Mouse (Mus musculus) left cerebral cortex, adult 8-10 months (tissue): ENCODE results near the gene Cerkl. TPM values are rescaled to one million over a fixed set of nuclear protein-coding genes. Genes with fewer than 3 reads are reported as not detected.
A peak's percentile ranks its signal among the peaks of the same experiment; 100 is the strongest.

Experiments
- DNase-seq, 2 experiments: peaks; one replicate each; pipeline ENCODE4 v3.0.0; 2022; ENCODE audit warnings: low spot score in 2 of 2
- total RNA-seq, 4 experiments: library from RNA; stranded (reverse); gene quantifications; 2 replicates each; pipeline ENCODE4 v1.2.4; 2022

Cerkl gene
- total RNA-seq, 4 experiments from 2014 or later = 2.5 to 7.1 (median 4.8) TPM

DNA sequence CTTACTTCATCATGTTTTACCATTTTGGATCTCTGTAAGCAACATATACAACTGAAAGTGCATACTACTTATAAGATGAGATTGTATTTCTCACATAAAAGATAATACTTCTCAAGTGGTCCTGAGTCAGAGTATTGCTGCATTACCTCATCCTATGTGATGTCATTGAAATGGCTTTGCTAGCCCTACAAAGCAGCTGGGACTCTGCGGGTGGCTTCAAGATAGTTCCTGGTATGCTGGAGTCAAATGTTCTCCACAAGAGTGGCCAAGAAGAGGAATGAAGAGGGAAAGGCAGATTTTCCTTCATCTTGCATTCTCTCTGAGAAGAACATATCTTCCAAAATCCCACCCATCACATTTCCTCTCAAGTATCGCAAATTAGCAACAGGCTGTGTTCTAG is 13.2 kb downstream of the Cerkl start:
- no peak for DNase-seq

DNA sequence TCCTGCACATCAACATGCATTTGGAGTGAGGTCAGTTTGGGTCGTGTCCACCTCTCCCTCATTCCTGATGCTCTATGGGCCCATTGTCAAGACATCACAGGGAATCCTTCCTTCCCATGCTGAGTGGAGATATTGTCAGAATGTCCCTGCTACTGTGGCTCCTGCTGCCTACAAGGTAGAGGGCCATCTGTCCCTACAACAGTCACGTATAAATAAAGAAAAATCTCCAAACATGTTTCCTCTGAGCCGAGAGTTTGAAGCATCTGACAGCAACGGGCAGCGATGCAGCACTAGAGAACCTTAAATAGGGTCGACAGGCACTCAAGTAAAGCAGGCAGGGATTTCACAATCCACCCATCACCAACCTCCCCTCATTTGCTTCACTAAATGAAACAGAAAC is 13.7 kb downstream of the Cerkl start:
- DNase-seq = no peak

DNA sequence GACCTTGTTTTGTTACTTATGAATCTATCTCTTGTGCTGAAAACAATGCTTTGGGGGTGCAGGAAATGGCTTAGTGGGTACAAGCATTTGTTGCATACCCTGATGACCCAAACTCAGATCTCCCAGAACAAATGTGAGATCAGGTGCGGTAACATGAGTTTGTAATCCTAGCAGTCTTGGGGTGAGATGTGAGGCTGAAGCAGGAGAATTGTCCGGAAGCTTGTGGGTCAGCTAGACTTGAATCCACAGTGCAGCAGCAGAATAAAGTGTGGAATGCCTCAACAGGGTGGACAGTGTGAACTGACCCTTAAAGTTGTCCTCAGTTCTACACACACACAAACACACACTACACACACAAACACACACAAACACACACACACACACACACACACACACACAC is 14.4 kb downstream of the Cerkl start:
- DNase-seq = no peak

DNA sequence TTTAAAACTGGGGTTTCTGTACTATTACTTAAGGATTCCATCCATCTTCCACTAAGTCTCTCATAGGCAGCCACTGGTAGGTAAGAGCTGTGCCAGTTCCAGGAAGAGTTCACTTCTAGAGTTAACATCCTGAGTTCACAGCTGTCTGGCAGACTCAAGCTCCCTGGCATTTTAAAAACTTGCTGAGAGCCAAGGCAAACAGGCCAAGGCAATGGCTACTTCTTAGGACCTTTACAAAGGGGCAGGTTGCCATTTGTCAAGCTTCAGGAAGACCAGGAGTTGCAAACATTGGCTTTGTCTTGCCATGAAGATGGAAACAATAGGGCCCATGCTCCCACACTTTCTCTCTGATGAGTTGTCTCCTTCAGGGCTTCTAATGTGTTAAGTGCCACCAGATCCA is 26.5 kb downstream of the Cerkl start:
- DNase-seq = no peak

DNA sequence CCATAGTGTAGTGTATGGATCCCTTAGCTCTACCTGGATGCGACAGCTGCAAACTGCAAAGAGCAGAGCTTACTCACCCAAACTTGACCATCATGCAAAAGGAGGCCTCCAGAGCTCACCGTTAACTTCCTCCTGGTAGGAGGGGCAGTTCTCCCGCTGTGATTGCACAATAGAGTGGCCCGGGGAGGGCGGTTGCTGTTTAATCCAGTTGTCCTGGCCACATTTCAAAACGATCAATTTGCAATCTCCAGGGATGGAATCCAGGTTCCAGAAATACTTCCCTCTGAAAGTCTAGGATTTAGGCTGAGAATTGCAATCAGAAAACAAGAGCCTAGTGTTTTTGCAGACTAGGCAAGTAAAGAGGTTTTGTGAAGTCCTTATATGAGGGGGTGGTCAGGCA is 26.9 kb downstream of the Cerkl start:
- DNase-seq = no peak

DNA sequence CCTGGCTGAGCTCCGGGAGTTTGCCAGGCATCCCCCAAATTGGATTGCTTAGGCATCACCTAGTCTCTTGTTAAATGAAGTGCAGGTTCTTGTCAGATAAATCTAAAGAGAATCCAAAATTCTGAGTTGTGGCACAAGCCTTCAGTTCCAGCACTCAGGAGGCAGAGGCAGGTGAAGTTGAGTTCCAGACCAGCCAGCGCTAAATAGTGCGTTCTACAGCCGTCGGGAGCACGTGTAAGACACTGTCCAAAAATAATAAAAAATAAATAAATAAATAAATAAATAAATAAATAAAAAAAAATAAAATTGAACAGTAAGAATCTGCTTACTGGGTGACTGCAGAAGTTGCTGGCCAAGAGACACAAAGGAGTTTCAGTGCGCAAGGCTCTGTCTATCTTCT is 27.5 kb downstream of the Cerkl start:
- DNase-seq = no peak

DNA sequence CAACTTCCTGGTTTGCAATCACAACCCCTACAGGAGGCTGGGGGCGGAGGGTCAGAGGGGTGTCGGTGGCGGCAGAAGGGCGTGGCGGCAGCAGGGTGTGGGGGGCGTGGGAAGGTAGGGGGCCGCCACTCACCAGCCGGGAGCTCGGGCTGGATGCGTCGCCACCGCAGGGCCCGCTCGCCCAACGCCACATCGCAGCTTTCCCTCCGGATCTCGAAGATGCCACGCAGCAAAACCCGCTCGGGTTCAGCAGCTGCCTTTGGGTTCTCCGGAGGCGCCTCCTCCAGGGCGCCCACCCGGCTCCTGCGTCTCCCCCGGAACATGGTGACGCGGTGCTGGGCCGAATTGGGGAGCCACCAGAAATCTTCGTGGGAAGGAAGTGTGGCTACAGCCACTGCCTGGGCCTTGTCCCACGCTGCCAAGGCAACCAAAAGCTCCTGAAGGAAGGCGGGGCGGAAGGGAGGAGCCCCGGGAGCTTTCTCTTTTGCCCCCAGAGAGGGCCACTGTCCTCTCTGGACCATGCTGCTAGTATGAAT is 27.9 kb downstream of the Cerkl start:
- peak; percentile 5 to 29 for DNase-seq

DNA sequence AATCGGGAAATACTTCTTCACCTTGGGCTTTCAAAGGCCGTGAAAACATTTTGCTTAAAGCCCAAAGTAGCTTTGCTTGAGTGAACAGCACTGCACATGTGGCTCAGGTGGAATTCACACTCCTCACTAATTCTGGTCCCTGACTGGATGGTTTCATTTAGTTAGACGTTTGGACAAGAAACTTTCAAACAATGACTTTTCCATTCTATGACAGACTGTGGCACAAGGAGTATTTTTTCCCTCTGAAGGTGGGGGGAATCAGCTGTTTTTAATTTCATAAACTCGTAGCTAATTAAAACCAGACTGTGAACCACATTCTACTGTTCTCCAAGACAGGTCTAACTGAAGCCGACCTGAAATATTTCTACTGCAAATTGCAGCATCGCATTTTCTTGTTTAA is 28.6 kb downstream of the Cerkl start:
- DNase-seq = no peak

DNA sequence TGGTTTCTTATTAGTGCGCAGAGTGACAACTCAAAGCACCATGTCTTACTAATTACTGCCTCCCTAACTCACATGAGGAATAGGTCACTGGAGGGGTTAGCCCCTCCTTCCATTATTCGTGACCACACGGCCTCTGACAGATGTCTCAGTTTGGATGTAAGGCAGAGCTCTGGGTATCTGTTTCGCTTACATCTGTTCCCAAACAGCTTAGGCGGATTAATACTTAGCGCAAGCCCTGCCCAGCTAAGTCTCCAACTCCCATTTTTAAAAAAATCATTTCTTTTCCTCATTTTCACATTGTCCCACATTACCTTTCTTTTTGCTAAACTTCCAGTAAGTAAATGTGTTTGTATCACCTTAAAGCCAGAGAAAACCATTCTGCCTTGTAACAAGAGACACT is 34.9 kb downstream of the Cerkl start:
- DNase-seq = no peak

DNA sequence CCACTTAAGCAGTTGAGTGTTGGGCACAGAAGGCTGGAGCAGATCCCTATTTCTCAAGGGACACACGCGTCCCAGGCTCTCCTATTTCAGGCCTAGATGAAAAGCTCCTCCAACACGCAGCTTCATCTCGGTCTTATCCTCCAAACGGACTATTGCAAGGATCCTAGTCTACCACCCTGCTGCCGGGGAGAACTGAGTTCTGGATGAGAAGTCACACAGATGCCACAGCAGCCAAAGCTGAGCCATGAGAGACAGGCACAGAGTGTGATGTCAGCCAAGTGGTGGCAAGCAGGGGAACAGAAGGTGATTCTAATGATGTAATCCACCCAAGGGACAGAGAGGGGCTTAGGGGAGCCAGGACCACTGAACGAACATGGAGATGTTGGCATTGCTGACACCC is 42.1 kb downstream of the Cerkl start:
- DNase-seq = no peak

DNA sequence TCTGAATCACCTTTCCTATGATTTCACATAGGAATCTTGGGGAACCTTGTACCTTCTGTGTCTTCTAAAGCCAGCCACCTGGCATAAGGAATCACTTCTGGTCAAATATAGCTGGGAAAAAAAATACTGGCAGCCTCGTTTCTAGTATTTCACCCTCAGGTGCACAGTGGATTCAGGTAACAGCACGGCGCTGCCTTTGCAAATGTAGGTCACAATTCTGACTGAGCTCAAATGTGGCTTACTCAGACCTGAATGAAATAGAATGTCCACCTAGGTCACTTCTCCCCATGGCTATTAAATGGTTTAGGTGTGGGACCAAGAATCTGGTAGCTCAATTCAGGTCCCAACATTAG is 45.7 kb downstream of the Cerkl start:
- no peak for DNase-seq

DNA sequence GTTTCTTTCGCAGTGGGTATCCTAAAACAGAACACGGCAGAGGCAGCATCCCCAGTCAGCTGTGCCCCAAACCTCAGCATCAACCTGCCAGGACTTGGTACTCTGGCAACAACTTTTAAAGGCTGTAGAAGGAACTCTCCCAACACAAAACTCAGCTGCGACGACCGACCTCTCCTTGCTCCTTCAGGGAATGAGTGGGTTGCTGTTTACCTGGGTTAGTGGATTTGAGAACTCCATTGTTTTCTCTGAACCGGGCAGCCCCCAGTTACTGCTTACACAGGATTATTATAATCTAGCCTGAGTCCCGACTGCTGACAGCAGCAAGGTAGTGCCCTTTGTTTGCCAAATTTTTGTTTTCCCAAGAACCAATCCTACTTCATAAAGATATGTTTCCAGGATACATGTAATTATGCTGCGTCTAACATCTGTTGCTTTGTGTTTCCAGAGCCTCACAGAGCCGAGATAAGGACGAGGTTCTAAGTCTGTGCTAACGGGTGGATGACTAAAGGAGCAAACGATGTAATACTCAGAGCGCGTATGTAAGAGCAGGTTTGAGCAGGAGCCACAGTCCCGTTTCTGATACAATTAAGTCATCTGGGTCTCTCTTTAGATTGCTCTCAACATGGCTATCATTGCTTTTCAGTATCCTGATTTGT is 46.2 kb downstream of the Cerkl start:
- no peak for DNase-seq

DNA sequence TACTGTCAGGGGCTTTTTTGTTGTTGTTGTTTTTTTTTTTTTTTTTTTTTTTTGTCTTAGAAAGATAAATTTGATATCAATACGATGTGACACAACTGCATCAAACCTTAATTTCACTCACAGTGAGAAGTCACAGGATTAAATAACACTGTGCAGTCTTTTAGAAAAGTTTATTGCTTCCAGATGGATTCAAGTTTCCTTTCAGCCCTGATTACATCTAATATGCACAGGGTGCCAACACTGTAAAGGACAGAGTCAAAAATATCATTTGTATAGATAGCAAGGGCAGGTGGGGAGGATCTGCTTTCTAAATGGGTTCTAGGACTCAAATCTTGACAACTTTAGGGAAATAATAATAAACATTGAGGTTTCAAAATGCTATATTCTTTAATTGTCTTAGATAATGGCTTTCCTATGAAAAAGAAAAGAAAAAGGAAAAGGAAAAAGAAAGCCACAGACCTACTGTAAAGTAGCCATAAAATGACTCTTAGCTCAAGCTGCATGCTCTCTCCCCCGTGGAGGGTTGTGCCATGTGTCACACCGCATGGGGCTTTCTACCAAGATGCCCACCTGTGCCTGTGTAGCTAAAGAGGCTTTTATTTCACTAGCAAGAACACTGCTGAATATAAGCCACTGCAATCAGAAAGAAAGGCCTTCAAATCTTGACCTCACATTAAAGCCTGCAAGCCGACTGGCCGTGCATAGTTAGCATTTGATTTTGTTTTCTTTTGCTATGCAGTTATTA is 50.8 kb downstream of the Cerkl start:
- DNase-seq = no peak

DNA sequence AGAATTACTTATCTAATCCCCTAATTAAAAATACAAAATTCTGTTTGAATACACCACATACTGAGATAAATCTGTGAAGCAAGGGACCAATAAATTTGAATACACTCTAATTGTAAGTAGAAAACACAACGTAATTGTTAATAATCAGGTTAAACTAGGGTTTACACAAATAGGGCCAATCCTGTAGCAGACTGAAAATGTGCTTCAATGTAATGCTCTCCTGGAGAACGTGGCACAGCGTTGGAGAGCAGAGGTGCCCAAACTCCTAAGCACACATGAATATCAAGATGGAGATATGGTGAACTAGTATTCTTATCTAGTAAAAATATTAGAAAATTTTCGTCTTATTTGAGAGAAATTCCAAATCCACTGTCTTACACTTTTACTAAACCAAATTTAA is 56.5 kb downstream of the Cerkl start:
- no peak for DNase-seq

DNA sequence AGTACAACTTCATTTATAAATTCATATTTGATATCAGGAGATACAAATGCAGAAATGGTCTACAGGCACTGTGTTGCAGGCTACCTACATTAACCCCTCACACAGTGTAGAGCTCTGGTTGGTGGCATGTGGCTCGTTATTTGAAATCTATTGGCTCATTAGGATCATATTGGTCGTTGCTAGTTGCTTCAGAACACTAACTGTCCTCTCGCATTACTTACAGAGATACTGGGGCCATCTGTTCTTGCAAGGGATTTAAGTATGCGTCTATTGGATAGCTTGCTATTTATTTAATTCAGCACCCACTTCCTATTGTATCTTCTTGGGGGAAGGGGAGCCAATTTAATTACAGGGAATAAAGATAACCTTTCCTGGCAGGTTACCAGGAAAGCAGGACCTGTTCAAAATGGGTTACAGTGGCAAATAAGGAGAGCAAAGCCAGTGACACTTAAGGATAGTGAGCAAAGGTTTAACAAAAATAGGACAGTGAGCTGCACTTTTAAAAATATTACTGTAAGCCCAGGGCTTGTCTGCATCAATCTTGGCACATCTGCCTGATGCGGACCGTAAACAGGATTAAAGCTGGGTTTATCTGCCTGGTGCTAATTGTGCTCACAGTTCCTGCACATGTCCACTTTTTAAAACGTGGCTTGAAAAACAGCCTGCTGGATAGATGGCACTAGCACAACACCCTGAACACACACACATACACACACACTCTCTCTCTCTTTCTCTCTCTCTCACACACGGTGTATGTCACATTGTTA is 57.2 kb downstream of the Cerkl start:
- DNase-seq = no peak

DNA sequence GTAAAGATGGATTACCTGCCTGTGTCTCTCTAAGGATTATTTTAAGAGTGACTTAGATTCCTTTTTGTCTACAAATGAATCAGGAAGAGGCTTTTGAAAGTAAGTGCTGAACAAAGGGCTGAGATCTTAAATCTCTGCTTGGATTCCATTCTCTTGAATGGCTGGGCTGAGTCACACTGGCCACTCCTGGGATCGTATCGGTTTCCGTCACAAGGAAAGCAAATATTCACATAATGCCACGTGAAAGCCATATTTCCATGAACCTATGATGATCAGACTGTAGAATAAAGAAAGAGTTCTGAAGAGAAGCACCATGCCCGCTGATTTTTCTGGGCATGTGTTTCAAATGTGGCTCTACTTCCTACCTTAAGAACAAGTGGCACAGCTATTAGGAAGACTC is 57.8 kb downstream of the Cerkl start:
- DNase-seq = no peak

DNA sequence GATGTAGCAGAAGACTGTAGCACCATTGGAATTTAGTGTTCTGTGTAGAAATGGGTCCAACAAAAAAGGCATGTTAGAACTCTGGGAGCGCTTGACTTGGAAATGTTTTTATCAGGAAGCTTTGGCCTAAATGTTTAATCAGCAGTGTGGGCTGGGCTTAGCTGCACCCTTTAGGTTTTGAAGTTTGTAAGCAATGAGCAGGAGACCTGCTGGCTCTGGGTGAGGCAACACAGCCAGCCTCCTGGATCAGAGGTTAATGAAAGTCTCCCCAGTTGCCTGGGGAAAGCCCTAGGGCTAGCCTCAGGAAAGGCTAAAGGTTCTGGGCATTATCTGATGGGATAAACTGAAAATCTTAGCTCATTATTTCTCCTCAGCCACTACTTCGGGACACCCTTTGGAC is 58.2 kb downstream of the Cerkl start:
- no peak for DNase-seq

DNA sequence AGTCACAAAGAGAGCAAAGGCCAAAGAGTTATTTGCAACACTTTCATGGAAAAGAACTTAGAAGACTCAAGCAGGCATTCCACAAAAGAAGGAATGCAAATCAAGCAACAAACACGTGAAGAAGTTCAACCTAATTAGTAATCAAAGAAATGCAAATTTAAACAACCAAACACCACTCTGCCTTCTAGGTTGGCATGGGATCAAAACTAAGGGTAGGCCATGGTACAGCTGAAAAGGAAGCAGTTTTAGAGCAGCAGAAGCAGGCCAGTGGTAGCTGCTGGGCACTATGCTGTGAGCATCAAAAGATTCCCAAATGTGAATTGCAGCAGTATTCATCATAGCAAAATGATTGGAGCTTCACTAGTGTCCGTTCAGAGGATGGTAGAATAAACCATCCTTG is 59.5 kb downstream of the Cerkl start:
- no peak for DNase-seq

DNA sequence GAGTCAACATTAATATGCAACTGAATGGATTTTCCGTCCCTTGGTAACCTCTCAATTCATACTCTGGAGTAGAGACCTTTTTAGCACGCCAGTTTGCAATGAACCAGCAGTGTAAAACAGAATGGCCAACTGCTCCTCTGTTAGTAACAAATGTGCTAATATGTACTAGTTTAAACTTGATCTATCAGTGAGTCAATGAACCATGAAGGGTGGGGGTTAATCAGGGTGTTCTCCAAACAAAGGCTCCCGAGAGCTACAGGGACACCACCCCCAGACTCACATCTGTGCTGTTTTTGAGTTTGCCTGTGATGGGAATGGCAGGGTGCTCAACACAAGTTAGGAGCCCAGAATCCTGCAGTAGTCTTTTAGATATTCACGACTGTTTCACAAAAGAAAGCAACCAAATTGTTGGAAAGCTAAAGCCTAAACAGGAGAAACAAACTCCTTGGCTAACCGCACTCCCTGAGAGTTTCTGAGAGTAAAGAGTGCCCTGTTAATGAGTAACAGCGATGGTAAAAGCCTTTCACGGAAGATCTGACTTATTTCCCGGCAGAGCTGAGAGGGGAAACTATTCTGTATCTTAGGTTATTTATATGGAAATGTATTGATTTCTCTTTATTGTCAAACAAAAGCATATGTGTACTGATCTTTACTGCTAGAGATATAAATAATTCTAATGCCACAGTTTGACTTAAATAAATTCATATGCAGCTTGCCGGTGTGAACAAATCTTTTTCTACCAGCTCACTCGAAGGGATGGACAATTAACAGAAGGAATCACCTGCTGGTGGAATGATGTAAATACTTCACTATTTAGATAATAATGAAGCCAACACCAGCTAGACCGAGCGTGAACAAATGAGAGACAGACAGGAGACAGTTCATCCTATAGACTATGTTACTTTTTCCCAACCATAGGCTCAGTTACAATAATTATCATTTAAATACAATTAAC is 77.2 kb downstream of the Cerkl start:
- DNase-seq = no peak

DNA sequence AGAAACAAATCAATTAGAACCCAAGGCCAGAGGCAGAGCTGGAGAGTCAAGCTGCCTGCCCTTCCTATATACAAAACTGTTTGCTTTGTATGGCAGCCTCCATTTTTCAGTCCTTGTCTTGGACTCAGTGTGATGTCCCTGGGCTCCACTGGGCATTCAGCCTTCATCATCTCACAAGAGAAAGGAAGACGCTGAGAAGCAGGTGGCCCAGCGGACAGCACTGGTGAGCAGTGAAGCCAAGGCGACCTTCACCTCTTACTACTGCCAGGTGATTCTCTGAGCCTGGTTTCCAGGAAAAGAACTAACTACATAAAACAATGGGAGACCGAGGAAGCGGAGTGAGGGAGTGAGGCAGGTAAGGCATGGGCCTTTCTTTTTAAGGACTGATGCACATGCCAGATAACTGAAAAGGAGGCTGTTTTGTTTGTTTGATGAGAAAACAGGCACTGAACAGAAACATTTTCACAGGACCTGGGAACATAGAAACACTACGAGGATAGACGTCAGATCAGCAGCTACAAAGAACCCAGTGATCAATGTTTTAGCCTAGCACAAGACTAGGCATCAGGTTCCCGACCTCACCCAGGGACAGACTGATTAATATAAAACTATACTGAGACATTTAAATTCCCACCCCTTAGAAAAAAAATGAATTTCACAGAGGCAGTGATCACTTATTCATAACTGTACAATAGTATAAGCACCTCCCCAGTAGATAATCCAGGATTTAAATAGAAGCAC is 78.1 kb downstream of the Cerkl start:
- DNase-seq = no peak
